Mouse (Mus musculus) liver, embryonic 12.5 days (tissue): ENCODE measurements around the gene Masp1. TPM values are rescaled to one million over a fixed set of nuclear protein-coding genes. Genes with fewer than 3 reads are reported as not detected.

Experiments used
- ATAC-seq: fragments of 200-750 bp; cut with Nextera tagmentation; 2 replicates; pipeline ENCODE4 v1.8.0; 2017; ENCODE audit warnings: moderate number of reproducible peaks, mild to moderate bottlenecking, moderate library complexity
- H3K27ac ChIP-seq: fragments of 300-500 bp; sonication (generic); 2 replicates; pipeline ENCODE4 v1.5.1; 2016; ENCODE audit warnings: mild to moderate bottlenecking
- H3K27me3 ChIP-seq: fragments of 300-500 bp; sonication (generic); replicated peaks from 2 replicates; pipeline ENCODE4 v1.6.1; 2016; ENCODE audit warnings: mild to moderate bottlenecking, moderate library complexity
- H3K36me3 ChIP-seq: fragments of 300-500 bp; sonication (generic); 2 replicates; pipeline ENCODE4 v1.6.1; 2016; ENCODE audit warnings: mild to moderate bottlenecking, moderate library complexity
- H3K4me1 ChIP-seq: fragments of 300-500 bp; sonication (generic); 2 replicates; pipeline ENCODE4 v1.6.1; 2016
- H3K4me2 ChIP-seq: fragments of 300-500 bp; sonication (generic); 2 replicates; pipeline ENCODE4 v1.6.1; 2016; ENCODE audit warnings: mild to moderate bottlenecking, moderate library complexity
- H3K4me3 ChIP-seq: fragments of 300-500 bp; sonication (generic); 2 replicates; pipeline ENCODE4 v1.5.1; 2016; ENCODE audit warnings: mild to moderate bottlenecking, moderate library complexity
- H3K9ac ChIP-seq: fragments of 300-500 bp; sonication (generic); 2 replicates; pipeline ENCODE4 v1.6.1; 2016; ENCODE audit warnings: mild to moderate bottlenecking, moderate library complexity
- H3K9me3 ChIP-seq: fragments of 300-500 bp; sonication (generic); replicated peaks from 2 replicates; pipeline ENCODE4 v1.6.1; 2016; ENCODE audit warnings: mild to moderate bottlenecking, moderate library complexity
- WGBS: fragments of 180-500 bp; shearing (Covaris S2); methylation state at CpG from one replicate; pipeline ENCODE4 v1.1.7; 2016; ENCODE audit not compliant: insufficient replicate concordance; 5-methylcytosine and 5-hydroxymethylcytosine counted together
- polyA plus RNA-seq: library from polyadenylated mRNA; unstranded; fragments of >200 nt; fragmentation: Nextera tagmentation; extraction: Ambion mirVana; gene quantifications from 2 replicates; pipeline ENCODE4 v1.2.1, GENCODE M21; 2016

The Masp1 gene
- polyA plus RNA-seq, 1 experiment from 2014 or later, result 21.4 TPM

DNA sequence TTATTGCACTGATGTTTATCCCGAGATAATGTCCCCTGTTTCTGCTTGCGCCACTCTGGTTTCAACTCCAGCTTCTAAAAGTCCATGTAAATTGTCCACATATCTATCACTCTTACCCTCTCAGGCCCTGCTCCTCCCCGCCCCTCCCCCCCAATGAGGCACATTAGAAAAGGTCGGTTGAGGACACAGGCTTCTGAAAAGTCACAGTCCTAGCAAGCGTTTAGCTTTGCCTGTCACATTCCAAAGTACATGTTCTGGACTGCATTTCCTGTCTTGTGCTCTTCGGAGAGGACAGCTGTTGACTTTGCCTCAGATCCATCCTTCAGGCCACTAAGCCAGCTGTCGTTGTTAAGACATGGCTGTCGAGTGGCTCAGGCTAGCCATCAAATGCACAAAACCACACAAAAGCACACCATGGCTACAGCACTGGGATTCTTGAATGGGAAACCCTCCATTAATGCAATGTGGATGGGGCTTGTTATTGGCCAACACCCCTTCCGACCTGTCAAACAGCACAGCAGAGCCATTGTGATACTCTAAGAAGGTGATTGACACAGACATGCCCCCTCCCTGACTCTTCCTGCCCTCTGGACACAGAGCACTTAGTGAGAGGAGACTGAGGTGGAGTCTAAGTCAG, 103.8 kb downstream of the Masp1 start:
- no peak overlapping the region for H3K4me3 ChIP-seq
- no peak for ATAC-seq
- H3K9me3 ChIP-seq, result no peaks in the 10 kb centered on the region
- no peak overlapping the region for H3K9ac ChIP-seq
- no peaks in the 10 kb centered on the region for H3K36me3 ChIP-seq
- H3K27me3 ChIP-seq, result no peaks in the 10 kb centered on the region
- H3K27ac ChIP-seq, result no peak overlapping the region
- H3K4me2 ChIP-seq, result peak overlapping the region; percentile 28
- no peaks in the 10 kb centered on the region for H3K4me1 ChIP-seq
- 45% methylated on average over 9 of the region's 9 CpGs for WGBS

GRCm38 (mm10) chr16:23416261-23416656, 104.4 kb downstream of the Masp1 start:
- WGBS, result 26% methylated on average over 10 of the region's 10 CpGs
- Histone ChIP-seq H3K27ac (no peak overlapping the region), H3K36me3 (no peaks in the 10 kb centered on the region), H3K4me3 (no peak overlapping the region), H3K4me1 (no peaks in the 10 kb centered on the region), H3K9me3 (no peaks in the 10 kb centered on the region), H3K9ac (no peak overlapping the region), H3K4me2 (peak overlapping the region; percentile 28), H3K27me3 (no peaks in the 10 kb centered on the region)
- ATAC-seq, result no peak

DNA sequence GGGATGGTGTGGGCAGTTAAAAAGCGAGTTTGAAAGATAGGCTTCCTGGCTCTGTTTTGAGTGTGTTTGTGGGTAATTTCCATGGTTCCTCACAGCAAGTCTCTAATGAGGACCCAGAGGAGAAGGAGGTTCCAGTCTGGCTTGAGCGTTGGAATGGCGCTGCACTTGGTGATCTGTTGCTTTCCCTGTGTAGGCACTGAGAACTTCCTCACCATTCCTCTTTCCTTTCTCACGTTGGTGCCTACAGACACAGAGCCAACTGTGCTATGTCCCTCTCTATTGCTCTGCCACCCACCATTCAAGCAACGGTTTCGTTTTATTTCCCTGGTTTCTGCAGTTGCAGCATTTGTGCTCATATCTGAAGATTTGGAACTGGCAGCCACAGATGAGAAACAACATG, 107.7 kb downstream of the Masp1 start:
- ATAC-seq, result no peak
- Histone ChIP-seq H3K9me3 (no peaks in the 10 kb centered on the region), H3K27ac (no peak overlapping the region), H3K27me3 (no peaks in the 10 kb centered on the region), H3K4me2 (no peak overlapping the region), H3K36me3 (no peaks in the 10 kb centered on the region), H3K4me1 (no peaks in the 10 kb centered on the region), H3K4me3 (no peak overlapping the region), H3K9ac (no peak overlapping the region)
- WGBS, result 73% methylated on average over 6 of the region's 6 CpGs

- Histone ChIP-seq H3K4me1 (peaks cover 16% of the 10 kb centered on the region), H3K27me3 (no peaks in the 10 kb centered on the region), H3K9me3 (no peaks in the 10 kb centered on the region), H3K9ac (no peak overlapping the region), H3K4me3 (no peak overlapping the region), H3K27ac (no peak overlapping the region), H3K36me3 (no peaks in the 10 kb centered on the region), H3K4me2 (no peak overlapping the region)
- 39% methylated on average over 8 of the region's 8 CpGs for WGBS
- no peak for ATAC-seq
These were observed 117.4 kb downstream of the Masp1 start for GRCm38 (mm10) chr16:23403008-23403755.

GRCm38 (mm10) chr16:23401959-23402358, 118.7 kb downstream of the Masp1 start:
- ATAC-seq, result no peak
- no peak overlapping the region for H3K9ac ChIP-seq
- H3K4me3 ChIP-seq, result no peak overlapping the region
- no peak overlapping the region for H3K4me2 ChIP-seq
- no peaks in the 10 kb centered on the region for H3K9me3 ChIP-seq
- no peaks in the 10 kb centered on the region for H3K27me3 ChIP-seq
- peaks cover 16% of the 10 kb centered on the region for H3K4me1 ChIP-seq
- no peak overlapping the region for H3K27ac ChIP-seq
- WGBS, result 55% methylated on average over 3 of the region's 3 CpGs
- no peaks in the 10 kb centered on the region for H3K36me3 ChIP-seq

DNA sequence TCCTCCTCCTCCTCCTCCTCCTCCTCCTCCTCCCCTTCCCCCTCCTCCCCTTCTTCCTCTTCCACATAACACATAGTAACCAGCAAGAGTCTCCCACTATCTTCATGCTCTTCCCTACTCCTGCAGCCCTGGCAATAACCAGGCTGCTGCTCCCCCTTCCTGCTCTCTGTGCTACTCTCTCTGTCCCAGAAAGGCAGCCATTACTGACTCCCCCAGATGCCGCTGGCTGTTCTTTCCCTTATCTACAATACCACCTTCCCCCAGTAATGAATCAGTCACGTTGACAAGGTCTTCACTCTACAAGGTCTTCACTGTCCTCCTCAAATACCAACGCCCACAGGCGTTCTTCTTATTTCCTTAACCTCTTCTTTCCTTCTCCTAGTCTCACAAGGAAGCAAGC, 119.2 kb downstream of the Masp1 start:
- no peak overlapping the region for H3K4me3 ChIP-seq
- no peak overlapping the region for H3K4me2 ChIP-seq
- H3K4me1 ChIP-seq, result peaks cover 16% of the 10 kb centered on the region
- ATAC-seq, result peak; percentile 68
- no peak overlapping the region for H3K9ac ChIP-seq
- no peak overlapping the region for H3K27ac ChIP-seq
- H3K36me3 ChIP-seq, result no peaks in the 10 kb centered on the region
- WGBS, result 4% methylated on average over 4 of the region's 4 CpGs
- no peaks in the 10 kb centered on the region for H3K9me3 ChIP-seq
- H3K27me3 ChIP-seq, result no peaks in the 10 kb centered on the region

Other genes starting within 250 kb of the Masp1 start
- not detected in 2 replicates for gene Rtp1, start 91.7 kb downstream of the Masp1 start, polyA plus RNA-seq
- 4.3 and 4.9 TPM in 2 replicates for gene Rtp4, start 524 bp downstream of the Masp1 start, polyA plus RNA-seq